Mouse (Mus musculus) left cerebral cortex, postnatal 36 days (tissue): Measurements from ENCODE around the gene Canx. TPM values are rescaled to one million over a fixed set of nuclear protein-coding genes. Genes with fewer than 3 reads are reported as not detected.
"Not testable (repeated sequence)": the region's sequence is repeated elsewhere in the genome, so short reads cannot be mapped to it uniquely, and the experiment has no call there.

Experiments
- DNase-seq, 2 experiments: peaks; one replicate each; pipeline ENCODE4 v3.0.0; 2021 to 2022; ENCODE audit warnings: low spot score in 2 of 2, mixed read lengths in 1 of 2
- intact Hi-C: fragments of 180-260 bp; cut with DNase I; formaldehyde crosslinking; loops from one replicate; pipeline ENCODE4 v1.15.1; 2025
- total RNA-seq, 2 experiments: library from RNA; stranded (reverse); gene quantifications; 2 replicates each; pipeline ENCODE4 v1.2.3; 2021

Canx gene
- 100 to 1,000 TPM; 400 to 407 TPM for total RNA-seq

GRCm38 (mm10) chr11:50325496-50326301, at the start of gene Canx:
Canx (minus strand) TSS chr11:50325673.
- DNase-seq, result peak; percentile 98 to 99
- intact Hi-C loops, result loop anchor here (2.0 kb wide), 1 partner anchor 51 kb away; the partner anchor contains the start of gene Hnrnph1

DNA sequence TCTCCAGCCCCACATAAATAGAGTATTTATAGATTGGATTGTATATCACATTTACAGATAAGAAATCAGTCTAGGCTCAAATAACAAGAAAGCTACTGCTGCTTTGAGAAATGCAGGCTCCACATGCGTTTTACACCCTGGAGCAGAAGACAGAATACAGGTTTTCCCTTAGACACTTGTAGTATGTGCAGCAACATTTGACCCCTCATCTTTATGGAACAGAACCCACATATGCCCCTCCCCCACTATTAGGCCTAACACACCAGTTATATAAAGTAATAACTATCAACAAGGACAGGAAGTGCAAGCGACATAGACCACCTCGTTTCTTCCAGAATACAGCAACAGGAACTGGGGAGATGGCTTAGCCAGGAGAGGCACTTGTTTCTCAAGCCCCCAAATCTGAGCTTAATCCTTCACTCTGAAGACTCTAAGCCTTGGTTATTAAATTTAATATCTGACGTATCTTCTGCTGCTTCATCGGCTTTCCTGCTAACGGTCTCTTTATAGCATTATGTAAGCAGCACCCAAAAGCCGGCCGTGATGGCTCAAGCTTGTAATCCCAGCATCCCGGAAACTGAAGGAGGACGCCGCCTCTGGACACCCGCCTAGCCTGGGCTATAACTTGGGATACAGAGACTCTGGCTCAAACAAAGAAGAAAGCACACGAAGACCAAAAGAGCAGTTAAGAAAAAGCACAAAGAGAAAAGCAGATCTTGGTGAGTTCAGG, 49.0 kb upstream of the Canx start:
- intact Hi-C loops, result no loop called here

DNA sequence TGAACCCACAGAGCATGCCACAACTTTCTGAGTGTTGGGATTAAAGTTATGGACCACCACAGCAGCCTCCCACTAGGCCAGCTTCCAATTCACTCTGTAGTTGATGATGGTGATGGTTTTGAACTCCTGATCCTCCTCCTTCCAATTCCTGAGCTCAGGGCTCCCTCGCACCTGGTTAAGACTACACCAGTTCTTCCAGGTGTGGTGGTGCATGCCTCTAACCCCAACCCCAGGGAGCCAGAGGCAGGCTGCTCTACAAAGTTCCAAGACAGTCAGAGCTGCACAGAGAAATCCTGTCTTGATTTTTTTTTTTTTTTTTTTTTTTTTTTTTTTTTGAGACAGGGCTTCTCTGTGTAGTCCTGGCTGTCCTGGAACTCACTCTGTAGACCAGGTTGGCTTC, 48.1 kb upstream of the Canx start:
- intact Hi-C loops, result no loop called here
- DNase-seq, result no peak

More for the DNA sequence above, 49.0 kb upstream of the Canx start:
- DNase-seq, result no peak

- intact Hi-C loops, result no loop called here
- DNase-seq, result no peak
These were observed 47.6 kb upstream of the Canx start for GRCm38 (mm10) chr11:50373086-50373485.

GRCm38 (mm10) chr11:50371911-50372310, 46.4 kb upstream of the Canx start:
- intact Hi-C loops, result no loop called here
- no peak for DNase-seq

DNA sequence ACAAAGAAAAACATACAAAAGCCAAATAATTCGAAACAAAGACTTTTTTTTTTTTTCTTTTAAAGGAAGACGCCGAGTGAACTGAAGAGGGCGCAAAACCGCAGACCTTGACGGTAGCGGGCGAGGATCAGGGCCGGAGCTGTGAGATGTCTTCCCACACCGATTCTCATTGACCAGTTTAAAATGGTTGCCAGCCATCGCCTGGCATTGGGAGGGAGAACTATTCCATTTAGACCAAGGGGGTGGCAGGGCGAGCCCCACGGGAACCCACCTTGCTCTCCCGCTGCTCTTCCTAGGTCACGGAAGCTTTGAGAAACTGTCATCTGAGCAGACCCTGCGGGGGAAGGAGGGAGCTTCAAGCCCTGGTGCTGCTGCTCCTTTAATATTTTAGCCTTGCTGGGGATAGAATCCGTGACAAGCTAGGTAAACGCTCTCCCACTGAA, 45.9 kb upstream of the Canx start:
- peak; percentile 46 to 49 for DNase-seq
- intact Hi-C loops, result no loop called here

GRCm38 (mm10) chr11:50370969-50371368, 45.5 kb upstream of the Canx start:
- intact Hi-C loops, result no loop called here
- no peak for DNase-seq

GRCm38 (mm10) chr11:50369360-50369911, 44.0 kb upstream of the Canx start:
- no peak for DNase-seq
- intact Hi-C loops, result no loop called here

- DNase-seq, result no peak
- intact Hi-C loops, result no loop called here
These were observed 42.1 kb upstream of the Canx start for GRCm38 (mm10) chr11:50367531-50367930.

DNA sequence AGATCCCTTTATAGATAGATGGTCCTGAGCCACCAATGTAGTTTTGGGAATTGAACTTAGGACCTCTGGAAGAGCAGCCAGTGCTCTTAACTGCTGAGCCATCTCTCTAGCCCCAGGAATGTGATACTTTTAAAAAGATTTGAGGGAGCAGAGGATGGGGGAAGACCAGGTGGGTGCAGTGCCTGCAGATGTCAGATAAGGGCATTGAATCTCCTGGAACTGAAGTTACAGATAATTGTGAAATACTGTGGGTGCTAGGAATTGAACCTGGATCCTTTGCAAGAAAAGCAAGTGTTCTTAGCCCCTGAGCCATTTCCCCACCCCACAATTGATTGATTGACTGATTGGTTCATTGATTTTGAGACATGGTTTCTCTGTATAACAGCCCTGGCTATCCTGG, 39.8 kb upstream of the Canx start:
- no peak for DNase-seq
- intact Hi-C loops, result no loop called here

DNA sequence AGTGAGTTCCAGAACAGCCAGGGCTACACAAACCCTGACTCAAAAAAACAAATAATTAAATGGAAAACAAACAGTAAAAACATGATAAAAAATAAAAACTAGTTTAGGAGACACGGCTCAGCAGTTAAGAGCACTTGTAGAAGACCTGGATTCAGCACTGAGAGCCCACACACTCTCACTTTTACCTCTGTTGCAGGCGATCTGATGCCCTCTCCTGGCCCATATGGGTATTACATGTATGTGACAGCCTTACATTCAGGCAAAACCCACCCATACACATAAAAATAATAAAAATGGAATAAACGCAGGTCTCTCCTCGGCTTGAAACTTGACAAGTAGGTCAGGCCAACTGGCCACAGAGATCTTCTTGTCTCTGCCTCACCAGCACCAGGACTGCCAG, 39.1 kb upstream of the Canx start:
- DNase-seq, result peak; percentile 63 to 76
- intact Hi-C loops, result no loop called here

DNA sequence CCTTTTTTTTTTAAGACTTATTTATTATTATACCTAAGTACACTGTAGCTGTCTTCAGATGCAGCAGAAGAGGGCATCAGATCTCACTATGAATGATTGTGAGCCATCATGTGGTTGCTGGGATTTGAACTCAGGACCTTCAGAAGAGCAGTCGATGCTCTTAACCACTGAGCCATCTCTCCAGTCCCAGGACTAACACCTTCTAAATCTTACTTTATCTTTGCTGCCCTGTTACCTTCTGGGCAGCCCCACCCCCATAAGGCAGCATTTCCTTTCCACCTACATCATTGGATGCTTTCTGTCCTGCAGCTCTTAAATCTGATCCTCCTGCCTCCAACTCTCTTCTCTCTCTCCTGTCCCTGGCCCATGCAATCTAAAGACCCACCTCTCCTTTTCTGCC, 35.8 kb upstream of the Canx start:
- DNase-seq, intact Hi-C loops: not testable (repeated sequence)

- DNase-seq, result peak; percentile 67 to 72
- intact Hi-C loops, result no loop called here
These were observed 33.7 kb upstream of the Canx start for GRCm38 (mm10) chr11:50358950-50359861.

GRCm38 (mm10) chr11:50355395-50355794, 29.9 kb upstream of the Canx start:
- intact Hi-C loops, result no loop called here
- DNase-seq, result no peak

- no peak for DNase-seq
- intact Hi-C loops, result no loop called here
These were observed 29.4 kb upstream of the Canx start for GRCm38 (mm10) chr11:50354851-50355250.

GRCm38 (mm10) chr11:50354162-50354561, 28.7 kb upstream of the Canx start, which contains the start of gene Cby3:
Cby3 (plus strand) TSS chr11:50354462.
- DNase-seq, result no peak
- intact Hi-C loops, result no loop called here

- DNase-seq, result no peak
These were observed 26.7 kb upstream of the Canx start for GRCm38 (mm10) chr11:50352177-50352576.

GRCm38 (mm10) chr11:50346256-50347032, 21.0 kb upstream of the Canx start:
- DNase-seq, result no peak
- intact Hi-C loops, result no loop called here

More at GRCm38 (mm10) chr11:50352177-50352576, 26.7 kb upstream of the Canx start:
- intact Hi-C loops, result no loop called here

DNA sequence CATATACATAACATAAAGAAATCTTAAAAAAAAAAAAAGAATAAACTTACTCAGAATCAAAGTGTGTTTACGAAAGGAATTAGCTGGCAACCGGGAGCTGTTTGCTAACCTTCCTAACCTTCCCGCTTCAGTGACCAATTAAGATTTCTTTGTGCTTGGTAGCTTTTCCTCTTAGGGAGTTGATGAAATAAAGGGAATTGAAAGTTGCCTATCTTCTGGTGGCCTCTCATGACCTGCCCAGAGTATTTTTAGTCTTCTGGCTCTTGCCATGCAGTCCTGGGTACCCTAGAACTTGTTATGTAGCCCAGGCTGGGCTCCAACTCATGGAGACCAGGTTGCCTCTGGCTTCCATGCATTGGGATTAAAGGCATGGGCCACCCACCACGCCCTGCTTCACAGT, 20.0 kb upstream of the Canx start:
- DNase-seq, result no peak
- intact Hi-C loops, result no loop called here
